Mouse (Mus musculus): Measurements from ENCODE around the gene Fxyd4.

- TF ChIP-seq CTCF (IDR thresholded peaks at IDR 0.05; ENCODE audit: low read depth): no peak
- no peak for TF ChIP-seq EP300 (IDR thresholded peaks at IDR 0.05; ENCODE audit: low read depth)
Measured at GRCm38 (mm10) chr6:117902556-117902955, 34.9 kb downstream of the Fxyd4 start.

Measured in liver, embryonic 14.5 days (tissue).